Mouse (Mus musculus): ENCODE results near the gene Rab9b. TPM values are rescaled to one million over a fixed set of nuclear protein-coding genes. Genes with fewer than 3 reads are reported as not detected.

The Rab9b gene
- polyA plus RNA-seq, 1 experiment from 2014 or later: 0.57 TPM

GRCm38 (mm10) chrX:136820250-136820649 lies 48.3 kb downstream of the Rab9b start:
- H3K4me2 ChIP-seq (ENCODE audit: low read length): no peak overlapping the region
- no peak for ATAC-seq (ENCODE audit: insufficient number of reproducible peaks, insufficient read depth, low FRiP score, low read depth)
- WGBS: 17% methylated on average over 1 of the region's 1 CpGs
- no peaks in the 10 kb centered on the region for H3K9me3 ChIP-seq (ENCODE audit: control insufficient read depth, low read length)
- H3K4me3 ChIP-seq (ENCODE audit: control insufficient read depth in 1 of 2, insufficient read depth in 1 of 2, low read depth in 1 of 2, low read length in 2 of 2): no peak overlapping the region
- no peak overlapping the region for H3K27ac ChIP-seq (replicated peaks in 1 of 2; ENCODE audit: control insufficient read depth in 1 of 2, insufficient read depth in 1 of 2, low read depth in 2 of 2, low read length in 2 of 2)
- H3K36me3 ChIP-seq (ENCODE audit: control insufficient read depth, insufficient read depth, low read length): no peaks in the 10 kb centered on the region
- no peaks in the 10 kb centered on the region for H3K4me1 ChIP-seq (ENCODE audit: control insufficient read depth in 2 of 2, insufficient read depth in 2 of 2, low read length in 2 of 2)
- H3K27me3 ChIP-seq (ENCODE audit: control insufficient read depth, insufficient read depth, low read length): no peaks in the 10 kb centered on the region
- no peak overlapping the region for H3K9ac ChIP-seq (ENCODE audit: low read length)

- no peaks in the 10 kb centered on the region for H3K4me1 ChIP-seq (ENCODE audit: control insufficient read depth in 2 of 2, insufficient read depth in 2 of 2, low read length in 2 of 2)
- 79% methylated on average over 6 of the region's 6 CpGs for WGBS
- no peaks in the 10 kb centered on the region for H3K36me3 ChIP-seq (ENCODE audit: control insufficient read depth, insufficient read depth, low read length)
- ATAC-seq (ENCODE audit: insufficient number of reproducible peaks, insufficient read depth, low FRiP score, low read depth): no peak
- no peak overlapping the region for H3K4me3 ChIP-seq (ENCODE audit: control insufficient read depth in 1 of 2, insufficient read depth in 1 of 2, low read depth in 1 of 2, low read length in 2 of 2)
- H3K9ac ChIP-seq (ENCODE audit: low read length): no peak overlapping the region
- no peak overlapping the region for H3K4me2 ChIP-seq (ENCODE audit: low read length)
- H3K27me3 ChIP-seq (ENCODE audit: control insufficient read depth, insufficient read depth, low read length): no peaks in the 10 kb centered on the region
- H3K27ac ChIP-seq (replicated peaks in 1 of 2; ENCODE audit: control insufficient read depth in 1 of 2, insufficient read depth in 1 of 2, low read depth in 2 of 2, low read length in 2 of 2): no peak overlapping the region
- H3K9me3 ChIP-seq (ENCODE audit: control insufficient read depth, low read length): no peaks in the 10 kb centered on the region
Observed at GRCm38 (mm10) chrX:136819752-136820151, 48.8 kb downstream of the Rab9b start.

Other genes with a start within 250 kb of the Rab9b start
- 11.3 and 12.0 TPM in 2 replicates for gene Tceal1, start 160.8 kb downstream of the Rab9b start, polyA plus RNA-seq (2014; fragmentation: Nextera tagmentation; extraction: Ambion mirVana)
- gene Morf4l2, start 125.1 kb downstream of the Rab9b start, polyA plus RNA-seq (2014; fragmentation: Nextera tagmentation; extraction: Ambion mirVana): 324 and 341 TPM in 2 replicates
- gene Glra4, start 88.6 kb downstream of the Rab9b start, polyA plus RNA-seq (2014; fragmentation: Nextera tagmentation; extraction: Ambion mirVana): 0.12 and 0.15 TPM in 2 replicates
- 3.6 and 3.8 TPM in 2 replicates for gene Plp1, start 46.1 kb downstream of the Rab9b start, polyA plus RNA-seq (2014; fragmentation: Nextera tagmentation; extraction: Ambion mirVana)
- gene H2bfm, start 58.6 kb upstream of the Rab9b start, polyA plus RNA-seq (2014; fragmentation: Nextera tagmentation; extraction: Ambion mirVana): not detected in 2 replicates
- 15.0 and 21.0 TPM in 2 replicates for gene Tmsb15b2, start 106.7 kb upstream of the Rab9b start, polyA plus RNA-seq (2014; fragmentation: Nextera tagmentation; extraction: Ambion mirVana)
- gene Tmsb15l, start 108.1 kb upstream of the Rab9b start, polyA plus RNA-seq (2014; fragmentation: Nextera tagmentation; extraction: Ambion mirVana): 0.71 and 2.2 TPM in 2 replicates
- gene Tmsb15b1, start 108.1 kb upstream of the Rab9b start, polyA plus RNA-seq (2014; fragmentation: Nextera tagmentation; extraction: Ambion mirVana): 13.7 and 16.2 TPM in 2 replicates
- 1.5 and 1.8 TPM in 2 replicates for gene Zcchc18, start 124.4 kb upstream of the Rab9b start, polyA plus RNA-seq (2014; fragmentation: Nextera tagmentation; extraction: Ambion mirVana)
- gene Slc25a53, start 169.5 kb upstream of the Rab9b start, polyA plus RNA-seq (2014; fragmentation: Nextera tagmentation; extraction: Ambion mirVana): 5.2 and 6.4 TPM in 2 replicates
- gene Fam199x, start 180.8 kb upstream of the Rab9b start, polyA plus RNA-seq (2014; fragmentation: Nextera tagmentation; extraction: Ambion mirVana): 5.7 and 6.0 TPM in 2 replicates

Measured in heart, embryonic 14.5 days (tissue).